Mouse (Mus musculus) forelimb bud, embryonic 11.5 days (tissue): ENCODE results near the gene Eif4e2.

Source experiments
- DNase-seq: peaks from one replicate; pipeline ENCODE4 v3.0.0-alpha.2; 2012; ENCODE audit warnings: low read depth, low spot score

Eif4e2 gene

GRCm38 (mm10) chr1:87259316-87259715 lies 45.6 kb downstream of the Eif4e2 start:
- no peak for DNase-seq

DNA sequence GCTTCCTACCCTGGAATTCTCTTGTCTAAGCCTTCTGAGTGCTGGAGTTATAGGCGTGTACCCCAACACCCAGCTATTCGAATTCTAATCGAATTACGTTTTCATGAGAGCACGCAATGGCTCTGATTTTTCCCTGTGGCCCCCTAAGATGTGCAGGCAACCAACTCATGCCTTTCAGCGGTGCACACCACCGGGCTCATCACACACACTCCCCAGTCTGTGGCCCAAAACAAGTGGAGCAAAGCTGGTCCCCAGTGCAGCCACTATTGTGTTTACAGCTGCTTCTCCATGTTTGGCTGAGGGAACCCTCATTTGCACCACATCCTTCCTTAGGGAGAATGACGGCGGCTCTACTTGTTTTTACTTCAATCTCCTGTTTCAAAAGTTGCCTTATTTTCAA lies 49.5 kb downstream of the Eif4e2 start:
- no peak for DNase-seq

DNA sequence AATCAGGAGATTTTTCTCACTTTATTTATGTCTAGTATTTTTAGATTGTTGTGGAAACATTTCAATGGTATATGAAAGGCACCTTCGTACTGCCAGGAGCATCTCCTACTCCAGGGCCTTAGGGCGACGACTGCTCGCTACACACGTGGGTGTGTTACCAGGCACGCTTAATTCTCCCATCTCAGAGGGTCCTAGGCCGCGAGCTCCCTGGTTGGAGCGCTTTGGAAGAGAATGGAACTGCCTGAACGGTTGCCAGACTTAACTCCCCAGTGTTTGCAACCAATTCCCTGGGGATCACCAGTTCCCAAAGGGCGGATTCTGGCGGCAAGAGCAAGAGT lies 50.1 kb downstream of the Eif4e2 start:
- DNase-seq: no peak

DNA sequence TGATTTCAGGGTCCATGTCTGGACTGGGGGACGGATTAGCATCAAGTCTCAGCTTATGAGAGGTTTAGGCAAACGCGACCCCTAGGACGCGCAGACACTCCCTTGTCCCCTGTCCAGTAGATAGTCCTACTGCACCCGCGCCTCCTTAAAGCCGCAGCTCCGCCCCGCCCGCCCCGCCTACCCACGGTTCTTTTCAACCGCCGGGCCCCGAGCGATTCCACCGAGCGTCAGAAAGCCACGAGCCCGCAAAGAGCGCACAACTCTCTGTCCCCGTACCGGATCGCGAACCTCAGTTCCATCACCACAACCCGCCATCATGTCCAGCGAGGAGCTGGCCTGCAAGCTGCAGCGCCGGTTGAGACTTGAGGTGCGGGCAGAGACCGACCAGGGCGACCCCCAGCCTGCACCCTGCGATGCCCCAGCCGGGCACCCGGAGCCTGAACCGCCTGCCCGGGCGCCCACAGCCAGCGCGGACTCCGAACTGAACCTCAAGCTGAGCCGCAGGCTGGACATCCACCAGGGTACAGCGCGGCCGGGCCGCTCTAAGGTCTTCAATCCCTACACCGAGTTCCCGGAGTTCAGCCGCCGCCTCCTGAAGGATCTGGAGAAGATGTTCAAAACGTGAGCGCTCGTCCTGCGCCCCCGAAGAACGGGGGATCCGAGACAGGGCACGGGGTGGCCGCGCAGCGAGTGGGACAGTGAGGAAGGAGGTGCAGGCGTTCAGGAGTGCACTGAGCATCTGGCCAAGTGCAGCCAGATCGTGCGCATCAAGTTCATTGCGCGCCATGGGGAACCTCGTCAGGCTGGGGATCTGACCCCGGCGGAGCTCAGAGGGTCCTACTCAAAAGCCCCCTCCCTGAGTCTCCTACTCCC lies 50.7 kb downstream of the Eif4e2 start, which contains the start of gene Efhd1:
Gene Efhd1 (plus strand): TSS at position 230 of the 873 bp plus-strand sequence.
- no peak for DNase-seq

DNA sequence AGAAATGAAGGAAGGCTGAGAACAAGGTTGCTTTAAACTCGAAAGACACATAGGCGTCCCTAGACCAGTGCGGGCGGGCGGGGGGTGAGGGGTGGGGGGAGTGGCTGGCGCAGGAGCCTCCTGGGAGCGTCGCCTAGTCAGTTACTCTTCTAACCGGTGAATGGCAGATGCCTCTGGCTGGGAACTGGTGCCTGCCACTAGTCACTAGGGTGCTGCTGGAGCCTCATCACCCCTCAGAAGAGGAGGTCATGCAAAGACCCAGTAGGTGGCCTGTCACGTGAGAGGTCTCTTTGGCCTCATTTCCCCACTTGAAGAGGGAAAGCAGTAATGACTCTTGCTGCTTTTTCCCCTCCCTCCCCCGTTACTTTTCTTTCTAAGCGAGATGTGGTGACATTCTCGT lies 51.5 kb downstream of the Eif4e2 start:
- no peak for DNase-seq

DNA sequence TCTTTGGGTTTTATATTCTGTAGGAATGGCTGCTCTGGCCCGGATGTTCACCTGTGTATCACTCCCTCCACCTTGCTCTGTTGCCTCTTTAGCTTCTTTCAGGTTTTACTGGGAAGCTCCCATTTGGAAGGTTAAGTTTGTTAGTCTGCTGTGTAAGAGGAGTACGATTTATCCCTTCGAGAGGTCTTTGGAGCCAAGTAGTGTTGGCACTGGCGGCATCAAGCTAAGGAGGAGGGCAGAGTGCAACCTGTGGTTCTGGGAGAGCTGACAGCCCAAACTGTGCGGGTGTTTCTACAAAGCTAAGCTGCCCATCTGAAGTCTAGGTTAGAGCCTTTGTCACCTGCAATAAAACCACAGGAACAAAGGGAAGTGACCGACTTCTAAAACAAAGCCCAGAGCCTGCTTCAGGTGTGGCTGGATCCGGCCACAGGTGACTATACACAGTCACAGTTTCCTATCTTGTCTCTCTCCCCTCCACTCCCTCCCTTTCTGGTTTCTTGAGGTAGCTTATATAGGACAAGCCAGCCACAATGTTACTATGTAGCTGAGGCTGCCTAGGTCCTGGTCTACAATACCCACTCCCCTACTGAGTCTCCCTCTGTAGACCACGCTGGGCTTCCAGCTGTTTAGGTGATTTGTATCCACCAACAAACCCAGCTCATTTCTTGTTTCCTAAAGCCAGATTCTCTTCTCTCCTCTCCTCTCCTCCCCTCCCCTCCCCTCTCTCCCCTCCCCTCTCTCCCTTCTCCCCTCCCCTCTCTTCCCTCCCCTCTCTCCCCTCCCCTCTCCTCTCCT lies 52.8 kb downstream of the Eif4e2 start:
- DNase-seq: no peak

DNA sequence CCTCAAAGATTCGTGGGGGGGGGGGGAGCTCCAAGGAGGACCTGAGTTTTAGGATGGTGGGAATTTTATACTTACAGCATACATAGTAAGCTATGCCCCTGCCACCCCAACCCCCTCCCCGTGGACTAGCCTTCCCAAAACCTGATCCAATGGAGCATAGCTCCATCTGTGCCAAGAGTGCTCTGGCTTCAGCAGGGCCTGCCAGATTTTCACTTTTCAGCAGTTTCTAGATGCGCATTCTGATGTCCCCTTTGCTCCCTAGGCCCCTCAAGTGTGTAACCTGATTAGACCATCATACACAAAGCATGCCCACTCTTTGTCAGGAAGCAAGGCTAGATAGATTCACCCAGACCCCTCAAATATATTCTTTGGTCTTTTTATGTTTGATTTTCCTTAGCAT lies 56.5 kb downstream of the Eif4e2 start:
- DNase-seq: no peak

DNA sequence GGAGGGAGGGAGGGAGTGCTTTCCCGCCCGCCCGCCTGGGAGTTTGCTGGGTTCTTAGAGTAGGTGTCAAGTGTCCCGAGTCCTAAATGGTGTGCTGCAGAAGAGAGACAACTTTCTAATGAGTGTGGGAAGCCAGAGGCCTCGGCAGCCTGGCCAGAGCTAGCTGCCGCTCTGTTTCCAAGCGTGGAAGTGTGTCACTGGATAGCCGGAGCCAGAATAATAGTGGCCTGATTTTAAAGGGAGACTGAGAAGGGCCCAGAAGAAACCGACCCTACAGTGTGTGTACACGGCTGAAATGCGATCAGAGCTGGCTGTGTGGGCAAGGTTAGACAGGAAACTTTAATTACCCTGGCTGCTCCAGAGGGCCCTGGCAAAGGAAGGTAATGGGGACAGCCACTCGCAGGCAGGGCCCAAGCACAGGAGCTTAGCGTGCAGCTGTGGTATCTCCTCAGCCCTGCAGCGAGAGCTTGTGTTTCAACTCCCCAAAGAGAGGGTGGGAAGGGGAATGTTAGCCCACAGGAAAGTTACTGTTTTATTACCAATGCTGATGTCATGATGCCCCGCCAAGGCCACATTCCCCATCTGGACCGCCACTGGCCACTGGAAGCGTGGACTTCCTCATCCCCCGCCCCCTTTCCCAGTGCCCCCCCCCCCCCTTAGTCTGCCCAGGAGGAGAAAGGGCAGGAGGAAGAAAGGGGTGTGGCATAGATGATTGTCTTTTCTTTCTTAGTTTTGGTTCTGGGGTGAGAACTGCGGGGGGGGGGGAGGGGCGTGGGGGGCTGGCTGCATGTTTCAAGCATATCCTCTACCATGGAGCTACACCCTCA lies 57.1 kb downstream of the Eif4e2 start:
- DNase-seq: peak; percentile 61

- no peak for DNase-seq
Observed at GRCm38 (mm10) chr1:87271596-87271995, 57.9 kb downstream of the Eif4e2 start.

DNA sequence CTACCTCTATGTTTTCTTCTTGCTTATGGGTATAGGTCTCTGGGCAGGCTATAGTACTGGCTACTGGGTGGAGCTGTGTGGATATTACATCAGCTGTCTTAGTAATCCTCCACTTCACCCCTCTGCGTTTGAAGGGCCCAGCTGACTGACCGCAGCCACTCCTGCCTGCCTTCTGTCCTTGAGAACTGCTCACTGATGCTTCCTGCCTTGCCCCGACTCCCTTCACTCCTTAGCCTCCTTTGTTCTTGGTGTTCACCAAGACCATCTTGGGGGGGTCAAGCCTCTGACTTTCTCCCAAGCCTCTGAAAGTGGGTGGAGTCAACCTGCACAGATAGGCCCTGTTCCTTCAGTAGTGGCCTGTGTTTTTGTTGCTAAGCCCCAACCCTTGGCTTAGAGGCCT lies 58.7 kb downstream of the Eif4e2 start:
- no peak for DNase-seq

DNA sequence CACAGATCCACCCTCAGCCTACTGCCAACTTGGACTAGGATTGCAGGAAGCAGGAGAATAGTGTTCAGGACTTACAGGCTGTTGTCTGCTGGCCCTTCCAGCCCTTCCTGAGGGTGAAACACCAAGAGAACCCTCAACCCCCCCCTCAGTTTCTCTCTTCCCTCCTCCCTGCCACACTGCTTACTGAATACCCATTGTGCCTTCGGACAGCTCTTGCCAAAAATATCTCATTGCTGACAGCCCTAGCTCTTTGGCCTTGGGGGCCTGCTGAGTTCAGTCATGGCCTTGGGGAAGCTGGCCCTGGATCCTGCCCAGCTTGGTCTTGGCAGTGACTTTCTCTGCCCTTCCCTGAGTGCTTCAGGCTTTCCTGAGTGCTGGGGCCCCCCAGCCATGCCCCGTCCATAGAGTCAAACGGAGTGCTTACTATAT lies 59.8 kb downstream of the Eif4e2 start:
- no peak for DNase-seq

DNA sequence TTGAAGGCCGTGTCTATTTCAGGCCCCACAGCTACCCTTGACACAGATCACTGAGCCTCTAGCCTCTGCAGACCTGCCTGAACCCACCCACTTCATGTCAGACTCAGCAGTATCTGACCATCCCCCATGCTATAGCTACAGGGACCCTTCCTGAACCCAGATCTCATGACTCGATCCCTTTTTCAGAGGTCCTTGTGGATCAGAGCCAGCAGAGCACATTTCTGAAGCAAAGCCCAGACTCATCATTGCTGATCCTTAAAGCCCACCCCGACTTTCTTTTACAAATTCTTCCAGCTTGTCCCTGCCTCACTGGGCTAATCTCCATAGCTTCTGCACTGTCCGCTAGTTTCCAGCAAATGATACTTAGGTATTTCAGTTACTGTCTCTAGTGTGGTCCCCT lies 60.4 kb downstream of the Eif4e2 start:
- DNase-seq: no peak

DNA sequence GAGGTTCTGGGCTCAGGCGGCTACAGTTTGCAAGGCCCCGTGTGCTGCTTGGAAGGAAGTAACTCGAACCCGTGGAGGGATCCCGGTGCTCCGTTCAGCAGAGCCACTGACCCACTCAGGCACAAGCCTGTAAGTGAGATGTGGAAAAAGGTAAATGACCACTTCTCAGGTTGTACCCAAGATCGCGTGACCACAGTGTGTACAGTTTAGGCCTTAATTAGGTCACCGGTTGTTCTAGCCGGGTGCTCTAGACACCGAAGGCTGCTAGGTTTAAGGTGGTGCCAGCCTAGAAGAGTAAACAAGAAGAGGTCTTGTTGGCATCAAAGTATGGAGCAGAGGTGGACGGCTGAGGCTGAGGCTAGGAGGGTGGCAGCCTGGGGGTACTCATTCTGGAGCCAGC lies 61.4 kb downstream of the Eif4e2 start:
- DNase-seq: no peak

GRCm38 (mm10) chr1:87276056-87276455 lies 62.3 kb downstream of the Eif4e2 start:
- no peak for DNase-seq

DNA sequence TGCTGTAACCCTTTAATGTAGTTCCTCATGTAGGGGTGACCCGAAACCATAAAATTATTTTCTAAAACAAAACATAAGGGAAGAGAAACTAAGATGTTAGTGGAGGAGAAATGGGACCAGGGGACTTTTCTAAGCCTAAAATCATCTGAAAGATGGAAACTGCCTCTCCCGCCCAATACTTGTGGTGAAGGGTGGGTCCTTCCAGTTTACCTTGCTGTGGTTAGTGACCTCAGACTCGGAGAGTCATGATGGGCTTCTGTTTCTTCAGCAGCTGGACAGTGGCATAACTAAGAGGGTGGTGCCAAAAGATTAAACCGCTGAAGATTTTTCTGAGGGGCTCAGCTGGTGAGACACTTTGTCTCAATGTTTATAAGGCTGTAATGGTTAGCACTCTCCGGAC lies 66.6 kb downstream of the Eif4e2 start:
- no peak for DNase-seq

DNA sequence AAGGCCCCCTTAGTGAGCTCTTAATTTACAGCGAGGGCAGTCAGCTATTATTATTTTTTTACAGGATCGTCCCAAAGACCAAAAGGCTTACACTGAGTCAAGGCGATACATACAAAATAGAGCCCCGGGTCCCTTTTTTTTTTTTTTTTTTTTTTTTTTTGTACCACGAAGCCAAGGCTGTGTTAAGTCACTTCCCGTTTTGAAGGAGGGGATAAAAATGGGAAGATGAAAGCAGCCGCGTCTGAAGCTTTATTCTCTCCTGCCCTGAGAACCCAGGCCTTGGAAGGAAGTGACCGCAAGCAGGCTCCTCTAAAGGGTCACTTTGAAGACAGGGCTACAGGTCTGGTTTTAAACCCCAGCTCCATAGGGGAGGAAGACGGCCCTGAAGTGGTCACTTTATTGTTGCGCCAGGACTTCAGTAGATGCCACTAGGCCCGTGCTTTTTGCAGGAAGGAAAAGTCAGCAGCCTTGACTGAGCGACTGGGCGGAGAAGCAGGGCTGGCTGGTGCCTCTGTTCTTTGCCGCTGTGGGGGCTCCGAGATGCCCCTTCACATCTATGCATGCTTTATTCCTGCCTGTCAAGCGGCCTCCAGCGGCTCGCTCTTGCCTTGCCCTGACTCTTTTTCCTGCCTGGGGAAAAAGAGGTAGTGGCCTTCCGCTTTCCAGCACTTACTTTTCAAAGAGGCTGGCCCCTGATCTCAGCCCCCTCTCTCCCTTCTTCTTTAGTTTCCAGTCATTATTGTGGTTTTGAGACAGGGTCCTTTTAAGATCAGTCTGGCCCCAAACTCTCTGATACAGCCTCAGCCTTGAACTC lies 68.1 kb downstream of the Eif4e2 start:
- no peak for DNase-seq

GRCm38 (mm10) chr1:87282413-87282788 lies 68.7 kb downstream of the Eif4e2 start:
- DNase-seq: no peak

DNA sequence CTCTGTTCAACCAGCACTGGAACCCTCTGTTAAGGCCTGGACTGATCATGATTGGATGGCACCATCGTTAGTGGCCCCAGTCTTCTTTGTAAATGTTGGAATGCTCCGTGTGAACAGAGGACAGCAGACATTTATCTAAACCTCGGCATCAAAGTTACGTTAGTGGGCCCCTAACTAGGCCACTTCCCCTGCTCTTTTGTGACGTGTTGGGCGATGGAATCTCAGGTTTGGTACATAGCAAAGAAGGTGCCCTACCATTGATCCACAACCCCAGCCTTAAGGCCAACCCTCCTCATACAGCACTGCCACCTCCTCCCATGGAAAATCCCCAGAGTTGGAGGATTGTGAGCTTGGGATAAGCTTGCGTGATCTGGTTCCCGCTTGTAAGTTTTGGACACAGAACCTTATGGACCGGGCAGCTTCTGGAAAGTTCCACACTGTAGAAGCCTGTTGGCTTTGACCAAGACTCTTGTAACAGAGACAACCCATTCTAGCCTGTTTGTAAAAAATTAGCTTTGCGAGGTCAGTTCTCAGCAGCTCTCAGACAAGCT lies 69.8 kb downstream of the Eif4e2 start:
- DNase-seq: no peak

- no peak for DNase-seq
Observed at GRCm38 (mm10) chr1:87287105-87287504, 73.4 kb downstream of the Eif4e2 start.
